Mouse (Mus musculus) kidney, adult 2 months (tissue): ENCODE measurements at regions not wholly inside any gene's neighbourhood (a gene's known extent, or its start where the extent isn't known, plus 50 kb on each side); places are given as distances from the start of the nearest gene placed in this dataset.

Experiments used
- CTCF ChIP-seq: fragments of 200-500 bp; conservative IDR thresholded peaks from 2 replicates; pipeline ENCODE4 v1.5.1; 2011; ENCODE audit warnings: low read depth, mild to moderate bottlenecking, control low read depth, low read length, moderate library complexity, mixed read lengths; ENCODE audit not compliant: insufficient read depth, insufficient read length
- POLR2A ChIP-seq: fragments of 200-500 bp; IDR thresholded peaks from one replicate; pipeline ENCODE4 v1.6.1; 2011; ENCODE audit warnings: low read depth, low read length, control low read depth

DNA sequence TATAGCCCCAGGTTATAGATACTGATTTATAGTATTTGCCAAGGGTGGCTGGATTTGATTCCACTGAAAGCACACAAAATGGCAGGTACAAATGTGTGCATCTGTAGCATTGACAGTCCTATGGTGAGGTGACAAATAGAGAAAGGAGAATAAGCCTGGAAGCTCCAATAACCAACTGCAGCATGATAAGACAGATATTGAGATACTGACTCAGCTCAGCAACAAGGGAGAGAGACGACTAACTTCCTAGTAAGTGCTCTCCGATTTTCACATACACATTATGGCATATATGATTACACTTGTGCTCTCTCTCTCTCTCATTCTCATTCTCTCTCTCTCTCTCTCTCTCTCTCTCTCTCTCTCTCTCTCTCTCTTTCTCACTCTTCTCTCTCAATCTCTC lies 923.1 kb downstream of the Flrt2 start:
- TF ChIP-seq CTCF (no peak), POLR2A (no peak)
